Mouse (Mus musculus) heart, postnatal 0 days (tissue): ENCODE data around the gene Trit1.

ENCODE experiments used
- CTCF ChIP-seq: IDR thresholded peaks from 2 replicates; pipeline ENCODE4 v1.5.1; 2016; ENCODE audit warnings: antibody characterized with exemption, control low read depth, low read depth
- EP300 ChIP-seq: IDR thresholded peaks from 2 replicates; pipeline ENCODE4 v1.6.1; 2016; ENCODE audit warnings: antibody characterized with exemption, low read depth

DNA sequence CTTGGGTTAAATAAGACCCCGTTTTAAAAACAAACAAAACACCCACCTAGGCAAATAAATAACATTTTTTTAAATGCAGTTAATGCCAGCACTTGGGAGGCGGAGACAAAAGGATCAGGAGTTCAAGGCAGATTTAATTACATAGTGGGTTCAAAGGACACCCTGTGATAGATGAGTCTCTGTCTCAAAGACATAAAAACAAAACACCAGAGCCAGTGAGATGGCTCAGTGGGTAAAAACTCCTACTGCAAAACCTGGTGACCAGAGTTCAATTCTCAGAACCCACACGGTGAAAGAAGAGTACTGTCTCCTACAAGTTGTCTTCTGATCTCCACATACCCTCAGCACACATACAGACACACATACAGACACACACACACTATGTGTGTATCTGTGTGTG lies 24.1 kb upstream of the Trit1 start:
- TF ChIP-seq EP300 (no peak), CTCF (no peak)
